Mouse (Mus musculus) limb, embryonic 11.5 days (tissue): ENCODE measurements around the gene Gli3. TPM values are rescaled to one million over a fixed set of nuclear protein-coding genes. Genes with fewer than 3 reads are reported as not detected.

Source experiments
- ATAC-seq: fragments of 200-750 bp; cut with Nextera tagmentation; 2 replicates; pipeline ENCODE4 v1.8.0; 2017; ENCODE audit warnings: low read depth; ENCODE audit not compliant: insufficient number of reproducible peaks, low FRiP score, low TSS enrichment
- DNase-seq: peaks from one replicate; pipeline ENCODE4 v3.0.0-alpha.2; 2015; ENCODE audit warnings: low spot score
- H3K27ac ChIP-seq: fragments of 300-500 bp; sonication (generic); replicated peaks from 2 replicates; pipeline ENCODE4 v1.5.1; 2014; ENCODE audit warnings: low read depth, mild to moderate bottlenecking, low read length
- H3K27me3 ChIP-seq: fragments of 300-500 bp; sonication (generic); 2 replicates; pipeline ENCODE4 v1.6.1; 2014; ENCODE audit warnings: mild to moderate bottlenecking, low read length, mixed read lengths; ENCODE audit not compliant: control insufficient read depth, insufficient read depth
- H3K36me3 ChIP-seq: fragments of 300-500 bp; sonication (generic); 2 replicates; pipeline ENCODE4 v1.6.1; 2014; ENCODE audit warnings: mild to moderate bottlenecking, low read length, moderate library complexity, mixed read lengths; ENCODE audit not compliant: control insufficient read depth, insufficient read depth
- H3K4me1 ChIP-seq: fragments of 300-500 bp; sonication (generic); 2 replicates; pipeline ENCODE4 v1.6.1; 2014; ENCODE audit warnings: low read length, mixed read lengths; ENCODE audit not compliant: control insufficient read depth, insufficient read depth
- H3K4me2 ChIP-seq: fragments of 300-500 bp; sonication (generic); 2 replicates; pipeline ENCODE4 v1.6.1; 2014; ENCODE audit warnings: low read depth, mild to moderate bottlenecking, moderate library complexity; ENCODE audit not compliant: severe bottlenecking
- H3K4me3 ChIP-seq: fragments of 300-500 bp; sonication (generic); 2 replicates; pipeline ENCODE4 v1.5.1; 2014; ENCODE audit warnings: low read depth, low read length
- H3K9ac ChIP-seq: fragments of 300-500 bp; sonication (generic); 2 replicates; pipeline ENCODE4 v1.6.1; 2014; ENCODE audit warnings: mild to moderate bottlenecking, low read length
- H3K9me3 ChIP-seq: fragments of 300-500 bp; sonication (generic); 2 replicates; pipeline ENCODE4 v1.6.1; 2016; ENCODE audit warnings: low read length; ENCODE audit not compliant: control insufficient read depth
- WGBS: fragments of 180-500 bp; shearing (Covaris S2); extraction: QIAGEN DNeasy Blood & Tissue Kit; methylation state at CpG from one replicate; pipeline ENCODE4 v1.1.7; 2014; 5-methylcytosine and 5-hydroxymethylcytosine counted together
- polyA plus RNA-seq: library from polyadenylated mRNA; unstranded; fragments of >200 nt; fragmentation: Nextera tagmentation; extraction: Ambion mirVana; gene quantifications from 2 replicates; pipeline ENCODE4 v1.2.1, GENCODE M21; 2014

Gene Gli3
- polyA plus RNA-seq, 1 experiment from 2014 or later: 41.5 TPM

DNA sequence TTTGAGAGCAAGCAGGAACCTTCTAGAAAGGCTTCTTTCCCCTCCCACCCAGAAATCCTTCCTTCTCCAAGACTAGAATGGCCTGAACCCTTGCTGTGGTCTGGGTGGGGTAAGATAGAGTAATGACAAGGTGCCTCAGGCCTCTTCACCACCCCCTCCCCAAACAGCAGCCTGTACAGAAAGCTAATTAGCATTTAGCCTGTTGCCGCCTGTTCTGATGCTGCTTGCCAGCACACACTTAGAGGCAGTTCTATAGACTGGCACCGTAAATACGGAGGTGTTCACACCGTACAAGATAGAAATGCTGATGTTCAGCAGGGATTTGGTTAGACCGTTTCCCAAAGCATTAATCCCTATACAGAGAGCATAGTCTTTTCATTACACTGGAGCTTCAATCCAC, 50.1 kb downstream of the Gli3 start:
- 87% methylated on average over 5 of the region's 5 CpGs for WGBS
- no peak for DNase-seq
- no peaks in the 10 kb centered on the region for H3K27me3 ChIP-seq
- no peak overlapping the region for H3K4me3 ChIP-seq
- ATAC-seq: no peak
- no peaks in the 10 kb centered on the region for H3K4me1 ChIP-seq
- no peaks in the 10 kb centered on the region; the same call in 1 of the 2 replicates for H3K36me3 ChIP-seq
- H3K9me3 ChIP-seq: no peaks in the 10 kb centered on the region
- H3K27ac ChIP-seq: no peak overlapping the region
- H3K4me2 ChIP-seq: no peak overlapping the region
- no peak overlapping the region for H3K9ac ChIP-seq

- Histone ChIP-seq H3K4me1 (no peaks in the 10 kb centered on the region), H3K27me3 (no peaks in the 10 kb centered on the region)
- no peak for DNase-seq
Observed at GRCm38 (mm10) chr13:15514082-15514481, 51.0 kb downstream of the Gli3 start.

DNA sequence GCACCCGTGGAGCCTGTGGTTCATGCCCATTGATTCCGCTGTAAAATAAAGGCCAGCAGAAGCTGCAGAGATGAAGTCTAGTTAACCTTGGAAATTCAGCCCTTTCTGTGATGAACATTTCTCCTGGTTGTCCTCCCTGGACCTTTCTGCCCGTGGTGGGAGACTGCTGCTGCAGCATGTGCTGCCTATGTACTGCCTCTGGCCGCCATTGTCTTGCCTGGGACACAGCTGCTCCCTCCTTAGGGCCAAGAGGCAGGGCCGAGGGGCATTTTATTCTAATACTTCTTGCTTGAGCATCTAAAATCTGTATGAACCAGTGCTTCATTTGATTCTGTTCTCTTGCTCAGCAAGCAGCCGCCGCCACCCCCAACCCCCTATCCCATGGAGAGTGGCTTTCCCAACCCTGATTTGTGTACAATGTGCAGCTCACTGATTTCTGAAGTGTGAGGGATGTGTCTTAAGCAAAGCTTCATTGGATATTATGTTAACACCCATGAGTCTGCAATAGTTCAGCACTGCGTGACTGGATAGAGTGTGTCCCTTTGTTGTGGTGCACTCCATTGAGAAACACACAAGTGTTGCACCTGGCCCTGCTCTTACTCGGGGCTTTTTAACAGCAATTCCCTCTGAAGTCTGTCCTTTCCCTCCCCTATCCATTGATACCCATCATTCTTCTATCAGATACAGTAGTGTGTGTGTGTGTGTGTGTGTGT, 54.2 kb downstream of the Gli3 start:
- H3K4me3 ChIP-seq: no peak overlapping the region
- ATAC-seq: no peak
- H3K4me2 ChIP-seq: no peak overlapping the region
- DNase-seq: no peak
- WGBS: 88% methylated on average over 9 of the region's 9 CpGs
- H3K27ac ChIP-seq: no peak overlapping the region
- H3K36me3 ChIP-seq: no peaks in the 10 kb centered on the region; the same call in 1 of the 2 replicates
- no peaks in the 10 kb centered on the region for H3K9me3 ChIP-seq
- H3K9ac ChIP-seq: no peak overlapping the region
- H3K4me1 ChIP-seq: no peaks in the 10 kb centered on the region
- no peaks in the 10 kb centered on the region for H3K27me3 ChIP-seq

More at GRCm38 (mm10) chr13:15514082-15514481, 51.0 kb downstream of the Gli3 start:
- ATAC-seq: no peak
- H3K27ac ChIP-seq: no peak overlapping the region
- H3K4me2 ChIP-seq: no peak overlapping the region
- WGBS: 86% methylated on average over 8 of the region's 8 CpGs
- H3K36me3 ChIP-seq: no peaks in the 10 kb centered on the region; the same call in 1 of the 2 replicates
- no peaks in the 10 kb centered on the region for H3K9me3 ChIP-seq
- no peak overlapping the region for H3K4me3 ChIP-seq
- H3K9ac ChIP-seq: no peak overlapping the region

GRCm38 (mm10) chr13:15520353-15520752, 57.3 kb downstream of the Gli3 start:
- ATAC-seq: no peak
- Histone ChIP-seq H3K4me3 (no peak overlapping the region), H3K27me3 (no peaks in the 10 kb centered on the region), H3K4me1 (no peaks in the 10 kb centered on the region), H3K9me3 (no peaks in the 10 kb centered on the region), H3K36me3 (no peaks in the 10 kb centered on the region), H3K4me2 (no peak overlapping the region), H3K27ac (no peak overlapping the region), H3K9ac (no peak overlapping the region)
- DNase-seq: no peak
- 84% methylated on average over 2 of the region's 2 CpGs for WGBS

GRCm38 (mm10) chr13:15522153-15522552, 59.1 kb downstream of the Gli3 start:
- no peak for DNase-seq

GRCm38 (mm10) chr13:15524208-15524607, 61.2 kb downstream of the Gli3 start:
- Histone ChIP-seq H3K4me2 (no peak overlapping the region), H3K4me3 (no peak overlapping the region), H3K27me3 (no peaks in the 10 kb centered on the region), H3K27ac (no peak overlapping the region), H3K9ac (no peak overlapping the region), H3K4me1 (no peaks in the 10 kb centered on the region), H3K9me3 (no peaks in the 10 kb centered on the region), H3K36me3 (no peaks in the 10 kb centered on the region)
- DNase-seq: no peak
- ATAC-seq: no peak
- 87% methylated on average over 8 of the region's 8 CpGs for WGBS

More at GRCm38 (mm10) chr13:15522153-15522552, 59.1 kb downstream of the Gli3 start:
- no peak overlapping the region for H3K9ac ChIP-seq
- H3K4me3 ChIP-seq: no peak overlapping the region
- no peaks in the 10 kb centered on the region for H3K4me1 ChIP-seq
- H3K27me3 ChIP-seq: no peaks in the 10 kb centered on the region
- H3K9me3 ChIP-seq: no peaks in the 10 kb centered on the region
- H3K36me3 ChIP-seq: no peaks in the 10 kb centered on the region
- no peak for ATAC-seq
- H3K27ac ChIP-seq: no peak overlapping the region
- H3K4me2 ChIP-seq: no peak overlapping the region
- 88% methylated on average over 3 of the region's 3 CpGs for WGBS

- no peak overlapping the region for H3K27ac ChIP-seq
- DNase-seq (no peak), ATAC-seq (no peak)
- no peak overlapping the region for H3K4me3 ChIP-seq
- H3K4me1 ChIP-seq: no peaks in the 10 kb centered on the region
- 94% methylated on average over 4 of the region's 4 CpGs for WGBS
- no peak overlapping the region for H3K4me2 ChIP-seq
- H3K9me3 ChIP-seq: no peaks in the 10 kb centered on the region
- H3K9ac ChIP-seq: no peak overlapping the region
- H3K36me3 ChIP-seq: no peaks in the 10 kb centered on the region
- no peaks in the 10 kb centered on the region for H3K27me3 ChIP-seq
Observed at GRCm38 (mm10) chr13:15526691-15527090, 63.7 kb downstream of the Gli3 start.

DNA sequence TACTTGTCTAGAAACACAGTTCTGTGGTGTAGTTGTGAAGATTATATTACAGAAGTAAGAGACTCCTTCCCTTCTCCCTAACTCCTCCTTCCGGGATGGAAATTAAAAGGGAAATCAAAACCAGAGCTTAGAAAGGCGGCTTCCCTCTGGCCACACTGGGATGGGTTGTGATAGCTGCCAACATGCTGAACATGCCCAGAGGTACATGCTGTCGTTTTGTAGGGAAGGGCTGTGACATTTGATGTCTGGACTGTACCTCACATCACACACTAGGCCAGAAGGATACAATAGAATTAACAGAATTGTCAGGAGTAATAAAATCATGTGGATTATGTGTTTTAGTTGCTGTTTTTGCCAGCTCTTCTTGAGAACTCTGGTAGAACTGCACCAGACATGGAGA, 68.5 kb downstream of the Gli3 start:
- 70% methylated on average over 3 of the region's 3 CpGs for WGBS
- H3K9me3 ChIP-seq: no peaks in the 10 kb centered on the region
- H3K27ac ChIP-seq: no peak overlapping the region
- no peaks in the 10 kb centered on the region for H3K36me3 ChIP-seq
- no peaks in the 10 kb centered on the region for H3K4me1 ChIP-seq
- DNase-seq (no peak), ATAC-seq (no peak)
- no peak overlapping the region for H3K9ac ChIP-seq
- H3K27me3 ChIP-seq: no peaks in the 10 kb centered on the region
- no peak overlapping the region for H3K4me2 ChIP-seq
- H3K4me3 ChIP-seq: no peak overlapping the region

DNA sequence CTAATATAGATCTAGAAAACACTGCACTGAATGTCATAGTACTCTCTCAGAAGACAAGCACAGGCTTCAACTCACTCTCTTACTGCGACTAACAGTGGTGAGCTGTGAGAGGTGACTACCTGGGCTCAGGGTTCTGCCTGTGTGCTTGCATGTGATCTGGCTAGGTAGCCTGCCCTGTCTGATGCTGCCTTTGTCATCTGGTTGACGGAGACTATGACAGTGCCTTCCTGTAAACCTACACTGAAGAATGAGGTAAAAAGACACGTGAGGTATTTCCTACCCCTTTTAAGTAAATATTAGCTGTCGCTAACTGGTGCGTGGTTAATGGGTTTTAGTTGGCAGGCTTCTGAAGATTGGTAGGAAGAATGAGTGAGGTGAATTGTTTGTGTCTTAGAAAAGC, 74.2 kb downstream of the Gli3 start:
- ATAC-seq: no peak
- H3K4me3 ChIP-seq: no peak overlapping the region
- no peak overlapping the region for H3K9ac ChIP-seq
- no peaks in the 10 kb centered on the region for H3K27me3 ChIP-seq
- no peak overlapping the region for H3K27ac ChIP-seq
- no peaks in the 10 kb centered on the region for H3K9me3 ChIP-seq
- no peaks in the 10 kb centered on the region for H3K36me3 ChIP-seq
- H3K4me1 ChIP-seq: peaks cover 9% of the 10 kb centered on the region; the same call in 1 of the 2 replicates
- WGBS: 67% methylated on average over 5 of the region's 5 CpGs
- no peak for DNase-seq
- no peak overlapping the region for H3K4me2 ChIP-seq
